Mouse (Mus musculus): ENCODE data around the gene Gm20388. TPM values are rescaled to one million over a fixed set of nuclear protein-coding genes. Genes with fewer than 3 reads are reported as not detected.

Gm20388 gene
- polyA plus RNA-seq, 1 experiment, result 28.1 TPM

DNA sequence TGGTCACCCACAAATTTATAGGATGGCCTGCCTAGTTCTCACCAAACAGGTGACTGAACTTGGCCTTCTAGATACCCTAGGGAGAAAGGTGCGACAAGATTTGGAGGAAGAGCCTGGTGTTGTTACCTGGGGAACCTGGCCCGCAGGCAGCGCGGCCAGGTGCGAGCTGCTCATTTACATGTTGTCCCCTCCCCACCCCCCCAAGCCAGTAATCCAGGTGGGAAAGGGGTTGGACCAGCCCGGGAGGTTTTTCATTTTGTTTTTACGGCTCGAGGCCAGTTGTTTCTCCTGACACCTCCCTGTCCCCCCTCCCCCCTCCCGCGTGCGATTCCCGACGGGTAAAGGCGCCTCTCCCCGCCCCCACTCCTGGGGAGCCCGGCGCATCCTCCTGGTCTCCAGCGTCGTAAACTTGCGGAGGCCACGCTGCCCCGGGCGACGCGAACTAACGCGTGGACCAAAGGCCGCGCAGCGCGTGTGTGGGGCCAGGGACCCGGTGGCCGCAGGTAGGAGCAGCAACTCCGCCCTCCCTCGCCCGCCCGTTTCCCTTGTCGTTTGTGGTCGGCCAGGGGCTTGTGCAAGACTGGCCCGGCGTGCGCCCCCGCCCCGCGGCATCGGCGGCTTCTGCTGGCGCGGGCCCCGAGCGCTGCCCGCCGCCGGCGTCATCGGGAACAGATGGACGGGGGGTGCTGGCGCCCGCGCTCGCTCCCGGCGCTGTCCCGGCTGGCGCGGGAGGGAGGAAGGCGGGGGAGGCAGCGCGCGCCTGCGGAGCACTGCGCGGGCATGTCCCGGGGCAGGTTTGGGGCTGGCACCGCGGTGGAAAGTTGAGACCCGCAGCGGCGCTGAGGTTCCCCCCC is 625.0 kb downstream of the Gm20388 start:
- Histone ChIP-seq H3K36me3 (ENCODE audit: control insufficient read depth, insufficient read depth, low read length, poor library complexity, severe bottlenecking) (no peaks in the 10 kb centered on the region), H3K9ac (ENCODE audit: low read depth, poor library complexity, severe bottlenecking) (peak overlapping the region; percentile 96), H3K9me3 (replicated peaks; ENCODE audit: control insufficient read depth, insufficient read depth, low read length, poor library complexity, severe bottlenecking) (no peaks in the 10 kb centered on the region), H3K4me1 (ENCODE audit: control insufficient read depth, insufficient read depth, low read length) (peaks cover 19% of the 10 kb centered on the region), H3K27ac (ENCODE audit: insufficient read depth, low read length) (peak overlapping the region; percentile 88), H3K4me3 (ENCODE audit: low read depth, low read length) (peak overlapping the region; percentile 84), H3K27me3 (ENCODE audit: control insufficient read depth, insufficient read depth, low read length, poor library complexity, severe bottlenecking) (no peaks in the 10 kb centered on the region)
- TF ChIP-seq POLR2A (IDR thresholded peaks at IDR 0.05; ENCODE audit: insufficient read depth, low read length), result no peak
- peak; percentile 94 for TF ChIP-seq EP300 (IDR thresholded peaks at IDR 0.05; ENCODE audit: insufficient read depth, low read depth, low read length)

DNA sequence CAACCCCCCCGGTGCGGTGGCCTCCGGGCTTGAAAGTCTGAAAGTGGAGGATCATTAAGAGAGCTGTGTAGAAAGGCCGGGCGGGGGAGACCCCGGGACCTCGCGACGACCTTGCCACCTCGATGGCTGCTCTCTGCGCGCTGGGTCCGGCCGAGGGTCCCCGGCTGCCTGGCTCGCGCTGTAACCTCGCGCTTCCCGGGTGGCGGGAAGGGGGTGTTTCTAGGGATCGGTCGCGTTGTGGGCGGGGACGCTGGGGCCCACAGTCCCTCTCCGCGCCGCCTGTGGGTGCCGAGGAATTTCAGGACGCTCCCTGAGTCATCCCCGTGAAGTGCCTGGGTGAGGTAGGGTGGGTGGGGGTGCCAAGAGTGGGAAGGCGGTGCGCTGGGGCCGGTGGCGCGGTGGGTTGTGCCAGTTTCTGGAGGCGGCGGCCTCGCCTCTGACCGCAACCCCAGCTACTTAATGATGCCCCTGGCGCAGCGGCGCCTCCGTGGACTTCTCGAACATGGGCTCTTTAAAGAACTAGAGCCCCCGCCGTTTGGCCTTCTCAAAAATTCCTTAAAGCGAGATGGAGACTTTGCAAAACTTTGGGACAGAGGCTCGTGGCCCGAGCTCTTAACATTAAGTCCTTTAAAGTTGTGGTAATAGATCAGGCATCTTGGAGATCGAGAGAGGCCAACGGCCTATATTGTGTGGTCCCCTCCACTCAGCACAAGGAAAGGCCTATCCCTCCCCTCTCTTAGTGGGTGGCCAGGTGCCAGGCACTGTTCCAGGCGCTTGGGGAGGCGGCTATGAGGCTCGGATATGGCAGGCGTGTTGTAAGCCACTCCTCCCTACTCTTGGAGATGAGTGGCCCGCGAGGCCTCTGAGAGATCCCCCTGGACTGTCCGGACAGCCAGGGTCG is 625.9 kb downstream of the Gm20388 start:
- TF ChIP-seq EP300 (IDR thresholded peaks at IDR 0.05; ENCODE audit: insufficient read depth, low read depth, low read length), result no peak
- TF ChIP-seq POLR2A (IDR thresholded peaks at IDR 0.05; ENCODE audit: insufficient read depth, low read length), result no peak
- no peak for TF ChIP-seq CTCF (IDR thresholded peaks at IDR 0.05; ENCODE audit: low read depth, low read length)
- peak overlapping the region; percentile 88 for H3K27ac ChIP-seq (ENCODE audit: insufficient read depth, low read length)
- peaks cover 13% of the 10 kb centered on the region for H3K4me1 ChIP-seq (ENCODE audit: control insufficient read depth, insufficient read depth, low read length)
- H3K9me3 ChIP-seq (replicated peaks; ENCODE audit: control insufficient read depth, insufficient read depth, low read length, poor library complexity, severe bottlenecking), result no peaks in the 10 kb centered on the region
- H3K9ac ChIP-seq (ENCODE audit: low read depth, poor library complexity, severe bottlenecking), result peak overlapping the region; percentile 96
- H3K4me3 ChIP-seq (ENCODE audit: low read depth, low read length), result peak overlapping the region; percentile 84
- H3K36me3 ChIP-seq (ENCODE audit: control insufficient read depth, insufficient read depth, low read length, poor library complexity, severe bottlenecking), result no peaks in the 10 kb centered on the region
- H3K27me3 ChIP-seq (ENCODE audit: control insufficient read depth, insufficient read depth, low read length, poor library complexity, severe bottlenecking), result no peaks in the 10 kb centered on the region

GRCm38 (mm10) chr8:120537207-120537817 is 626.7 kb downstream of the Gm20388 start:
- peaks cover 14% of the 10 kb centered on the region for H3K4me1 ChIP-seq (ENCODE audit: control insufficient read depth, insufficient read depth, low read length)
- peak overlapping the region; percentile 84 for H3K4me3 ChIP-seq (ENCODE audit: low read depth, low read length)
- H3K9ac ChIP-seq (ENCODE audit: low read depth, poor library complexity, severe bottlenecking), result peak overlapping the region; percentile 96
- H3K27me3 ChIP-seq (ENCODE audit: control insufficient read depth, insufficient read depth, low read length, poor library complexity, severe bottlenecking), result no peaks in the 10 kb centered on the region
- H3K9me3 ChIP-seq (replicated peaks; ENCODE audit: control insufficient read depth, insufficient read depth, low read length, poor library complexity, severe bottlenecking), result no peaks in the 10 kb centered on the region
- H3K27ac ChIP-seq (ENCODE audit: insufficient read depth, low read length), result peak overlapping the region; percentile 54; the same call in 1 of the 2 replicates
- TF ChIP-seq EP300 (IDR thresholded peaks at IDR 0.05; ENCODE audit: insufficient read depth, low read depth, low read length) (peak; percentile 65; the same call in 1 of the 2 replicates), POLR2A (IDR thresholded peaks at IDR 0.05; ENCODE audit: insufficient read depth, low read length) (no peak)
- H3K36me3 ChIP-seq (ENCODE audit: control insufficient read depth, insufficient read depth, low read length, poor library complexity, severe bottlenecking), result no peaks in the 10 kb centered on the region

DNA sequence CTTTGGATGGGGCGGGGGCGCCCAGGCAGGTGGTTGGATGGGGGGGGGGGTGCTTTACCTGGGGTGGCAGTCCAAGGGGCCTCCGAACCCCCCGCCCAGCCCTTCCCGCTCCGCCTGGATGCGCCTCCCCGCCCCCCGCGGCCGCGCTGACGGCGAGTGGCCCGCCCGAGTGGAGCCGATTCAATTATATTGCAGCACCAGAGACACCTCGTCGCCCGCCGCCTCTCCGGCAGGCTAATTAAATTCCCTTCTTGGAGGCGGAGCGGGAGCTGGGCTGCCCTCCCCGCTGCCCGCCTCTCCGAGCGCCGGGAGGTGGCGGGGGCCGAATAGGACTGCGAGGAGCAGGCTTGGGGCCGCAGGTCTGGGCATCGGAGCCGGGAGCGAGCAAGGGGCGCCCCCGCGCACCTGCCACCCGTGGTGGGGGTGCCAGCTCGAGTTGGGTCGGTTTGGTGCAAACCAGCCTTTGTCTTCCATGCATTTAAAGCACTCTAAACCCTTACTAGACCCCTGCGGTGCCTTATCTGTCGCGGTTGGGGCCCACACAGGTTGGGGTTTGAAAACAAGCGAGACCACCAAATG is 627.3 kb downstream of the Gm20388 start:
- H3K9ac ChIP-seq (ENCODE audit: low read depth, poor library complexity, severe bottlenecking), result peak overlapping the region; percentile 96
- H3K4me1 ChIP-seq (ENCODE audit: control insufficient read depth, insufficient read depth, low read length), result peaks cover 18% of the 10 kb centered on the region
- TF ChIP-seq EP300 (IDR thresholded peaks at IDR 0.05; ENCODE audit: insufficient read depth, low read depth, low read length), result no peak
- TF ChIP-seq CTCF (IDR thresholded peaks at IDR 0.05; ENCODE audit: low read depth, low read length), result no peak
- TF ChIP-seq POLR2A (IDR thresholded peaks at IDR 0.05; ENCODE audit: insufficient read depth, low read length), result no peak
- no peaks in the 10 kb centered on the region for H3K27me3 ChIP-seq (ENCODE audit: control insufficient read depth, insufficient read depth, low read length, poor library complexity, severe bottlenecking)
- peak overlapping the region; percentile 75 for H3K4me3 ChIP-seq (ENCODE audit: low read depth, low read length)
- no peaks in the 10 kb centered on the region for H3K36me3 ChIP-seq (ENCODE audit: control insufficient read depth, insufficient read depth, low read length, poor library complexity, severe bottlenecking)
- no peaks in the 10 kb centered on the region for H3K9me3 ChIP-seq (replicated peaks; ENCODE audit: control insufficient read depth, insufficient read depth, low read length, poor library complexity, severe bottlenecking)
- peak overlapping the region; percentile 42 for H3K27ac ChIP-seq (ENCODE audit: insufficient read depth, low read length)

- TF ChIP-seq POLR2A (IDR thresholded peaks at IDR 0.05; ENCODE audit: insufficient read depth, low read length) (no peak), EP300 (IDR thresholded peaks at IDR 0.05; ENCODE audit: insufficient read depth, low read depth, low read length) (0 out of 2 replicates have a peak, but pooled peaks have one; percentile 49), CTCF (IDR thresholded peaks at IDR 0.05; ENCODE audit: low read depth, low read length) (peak; percentile 52)
- Histone ChIP-seq H3K4me3 (ENCODE audit: low read depth, low read length) (peak overlapping the region; percentile 75), H3K9ac (ENCODE audit: low read depth, poor library complexity, severe bottlenecking) (peak overlapping the region; percentile 96), H3K36me3 (ENCODE audit: control insufficient read depth, insufficient read depth, low read length, poor library complexity, severe bottlenecking) (no peaks in the 10 kb centered on the region), H3K4me1 (ENCODE audit: control insufficient read depth, insufficient read depth, low read length) (peaks cover 21% of the 10 kb centered on the region), H3K27me3 (ENCODE audit: control insufficient read depth, insufficient read depth, low read length, poor library complexity, severe bottlenecking) (no peaks in the 10 kb centered on the region), H3K27ac (ENCODE audit: insufficient read depth, low read length) (peak overlapping the region; percentile 42), H3K9me3 (replicated peaks; ENCODE audit: control insufficient read depth, insufficient read depth, low read length, poor library complexity, severe bottlenecking) (no peaks in the 10 kb centered on the region)
Observed at GRCm38 (mm10) chr8:120538397-120539240, 628.0 kb downstream of the Gm20388 start.

Measured in ES-Bruce4 (cell line).